Mouse (Mus musculus): ENCODE data around the gene Itga9.

GRCm38 (mm10) chr9:118621691-118622090, 15.2 kb downstream of the Itga9 start:
- no peak for TF ChIP-seq EP300 (IDR thresholded peaks at IDR 0.05; ENCODE audit: low read depth)
- no peak for TF ChIP-seq CTCF (IDR thresholded peaks at IDR 0.05; ENCODE audit: low read depth)

All from heart, postnatal 0 days (tissue).